Mouse (Mus musculus): Measurements from ENCODE around the gene Slc26a8.

Slc26a8 gene

DNA sequence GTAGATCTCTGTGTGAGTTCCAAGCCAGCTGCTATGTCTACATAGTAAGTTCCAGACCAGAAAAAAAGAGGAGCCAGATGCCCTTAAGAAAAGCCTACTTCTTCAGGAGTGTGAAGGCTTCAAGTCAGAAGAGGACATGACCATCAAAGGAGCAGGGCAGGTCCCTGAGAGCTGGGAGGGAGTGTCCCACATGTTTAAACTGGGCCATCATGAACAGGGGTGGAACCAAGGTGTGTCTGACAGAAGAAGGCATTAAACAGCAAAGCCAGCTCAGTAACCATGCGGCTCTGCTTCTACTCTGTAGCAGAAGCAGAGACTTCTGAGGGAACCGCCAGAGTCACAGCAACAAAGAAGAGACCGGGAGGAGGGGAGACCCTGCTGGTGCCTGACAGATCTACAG, 46.3 kb downstream of the Slc26a8 start:
- DNase-seq (ENCODE audit: low read depth, low spot score): no peak

DNA sequence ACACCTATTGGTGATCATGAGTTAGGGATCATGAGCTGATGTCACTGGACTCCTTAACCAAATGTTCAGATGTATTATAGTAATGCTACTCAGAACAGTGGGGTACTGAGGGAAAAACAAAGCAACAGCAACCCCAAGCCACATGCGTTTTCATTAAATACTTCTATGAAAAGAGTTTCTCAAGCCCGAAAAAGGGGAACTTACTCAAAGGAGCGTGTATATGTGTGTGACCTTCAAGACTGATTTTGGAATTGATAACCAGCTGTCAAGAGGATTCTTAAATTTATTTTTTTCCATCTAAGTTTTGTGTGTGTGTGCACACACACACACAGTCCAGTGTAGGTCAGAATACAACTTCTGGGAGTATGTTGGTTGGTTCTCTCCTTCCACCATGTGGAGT, 49.9 kb downstream of the Slc26a8 start:
- DNase-seq (ENCODE audit: low read depth, low spot score): no peak

DNA sequence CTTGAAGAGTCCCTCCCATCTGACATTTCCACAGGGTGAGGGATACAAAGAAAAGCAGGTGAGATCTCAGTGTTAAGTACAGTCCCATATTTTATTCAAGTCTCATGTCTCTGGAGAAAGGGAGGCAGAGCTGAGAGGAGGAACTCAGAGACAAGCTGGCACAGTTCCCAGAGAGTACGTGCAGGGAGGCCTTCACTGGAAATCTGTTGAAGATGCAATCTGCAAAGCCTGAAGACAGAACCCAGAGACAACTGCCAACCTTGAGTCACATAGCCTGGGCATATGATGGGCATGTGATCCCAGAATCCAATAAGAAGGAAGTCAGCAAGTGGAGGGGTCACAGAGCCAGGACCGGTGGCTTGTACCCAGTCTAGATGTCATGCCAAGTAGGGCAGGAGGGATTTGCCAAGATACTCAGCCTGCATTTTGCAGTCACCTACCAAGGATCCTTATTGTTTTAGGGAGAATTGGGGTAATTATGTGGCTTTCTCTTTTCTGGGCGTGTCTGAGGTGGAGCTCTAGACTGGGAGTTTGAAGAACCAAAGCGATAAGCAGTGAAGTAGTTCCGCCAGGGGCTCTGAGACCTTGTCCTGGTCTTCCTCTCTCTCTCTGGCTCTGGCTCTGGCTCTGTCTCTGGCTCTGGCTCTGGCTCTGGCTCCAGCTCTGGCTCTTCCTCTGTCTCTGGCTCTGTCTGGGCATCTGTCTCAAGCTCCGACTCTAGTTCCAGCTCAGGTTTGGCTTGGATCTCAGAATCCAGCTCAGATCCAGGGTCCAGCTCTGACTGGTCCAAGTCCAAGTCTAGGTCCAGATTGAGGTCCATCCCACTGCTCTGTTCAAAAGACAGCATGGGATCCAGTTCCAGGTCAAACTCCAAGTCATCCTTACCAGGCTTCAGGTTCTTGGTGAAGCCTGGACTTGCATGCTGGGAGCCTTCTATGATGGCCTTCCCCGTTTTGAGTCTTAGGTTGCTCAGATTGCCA, 52.0 kb downstream of the Slc26a8 start:
- no peak for DNase-seq (ENCODE audit: low read depth, low spot score)

DNA sequence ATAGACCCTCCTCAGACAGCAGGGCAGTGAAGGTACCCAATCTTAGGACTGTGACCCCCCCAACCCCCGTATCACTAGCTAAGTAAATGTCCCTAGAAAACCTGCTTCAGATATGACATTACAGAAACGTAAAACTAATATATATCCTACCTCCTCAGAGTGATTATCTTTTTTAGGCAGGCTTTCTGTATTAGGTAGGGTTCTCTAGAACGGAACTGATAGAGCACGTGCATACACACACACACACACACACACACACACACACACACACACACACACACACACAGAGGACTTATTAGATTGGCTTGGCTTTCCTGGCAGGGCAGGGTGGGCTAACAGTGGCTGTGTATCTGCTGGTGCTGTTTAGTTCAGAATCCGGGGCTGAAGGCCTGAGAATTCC, 54.2 kb downstream of the Slc26a8 start:
- no peak for DNase-seq (ENCODE audit: low read depth, low spot score)

DNA sequence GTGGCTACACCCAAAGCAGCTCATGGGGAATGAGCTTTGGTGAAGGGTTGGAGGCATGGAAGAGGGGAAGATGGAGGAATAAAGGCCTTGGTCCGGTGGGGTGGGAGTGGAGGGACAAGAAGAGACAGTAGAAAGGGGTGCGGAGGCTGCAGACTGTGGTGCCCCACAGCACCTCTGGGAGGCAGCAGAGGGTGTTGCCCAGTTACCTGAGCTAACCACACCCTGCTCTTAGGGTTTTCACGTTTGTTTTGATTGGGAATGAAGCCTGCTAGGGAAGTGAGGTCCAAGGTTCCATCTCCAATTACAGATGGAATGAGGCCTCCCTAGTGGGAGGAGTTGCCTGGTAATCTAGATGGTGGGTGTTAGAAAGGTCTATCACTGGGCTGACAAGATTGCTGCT, 60.9 kb downstream of the Slc26a8 start:
- DNase-seq (ENCODE audit: low read depth, low spot score): peak; percentile 67

DNA sequence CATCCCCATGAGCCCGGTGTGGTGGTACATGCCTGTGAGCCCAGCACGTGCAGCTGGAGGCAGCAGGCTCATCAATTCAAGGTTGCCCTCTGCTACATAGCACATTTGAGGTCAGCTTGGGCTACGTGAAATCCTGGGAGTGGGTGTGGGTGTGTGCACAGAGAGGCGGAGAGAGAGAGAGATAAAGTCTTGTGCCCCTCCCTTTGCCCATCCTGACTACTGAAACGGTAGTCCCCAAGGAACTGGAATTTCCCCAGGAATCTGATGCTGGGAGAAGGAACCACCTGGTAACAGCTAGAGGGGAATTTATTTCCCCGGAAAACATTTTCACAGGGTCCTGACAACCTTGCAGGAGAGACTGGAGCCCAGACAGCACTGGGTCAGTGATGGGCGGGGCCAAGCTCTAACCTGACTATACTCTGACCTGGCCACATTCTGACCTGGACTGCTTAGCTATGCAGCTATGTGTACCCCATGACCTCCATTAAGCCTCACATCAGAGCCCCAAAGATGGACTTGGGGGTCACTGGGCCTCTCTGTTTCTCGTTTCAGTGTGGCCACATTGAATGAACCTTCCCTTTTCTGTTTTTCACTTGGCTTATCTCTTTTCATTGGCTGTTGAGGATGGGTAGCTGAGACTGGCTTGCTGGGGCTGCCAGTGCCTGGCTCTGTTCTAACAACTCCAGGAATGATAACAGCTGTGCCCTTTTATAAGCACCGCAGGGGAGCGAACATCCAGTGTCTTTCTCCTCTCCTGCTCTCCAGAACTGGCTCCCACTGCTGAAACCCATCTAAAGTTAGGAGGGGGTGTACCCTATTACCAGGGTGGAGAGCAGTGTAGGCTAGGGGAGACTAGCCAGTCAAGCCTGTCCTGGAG, 61.5 kb downstream of the Slc26a8 start:
- peak; percentile 40 for DNase-seq (ENCODE audit: low read depth, low spot score)

DNA sequence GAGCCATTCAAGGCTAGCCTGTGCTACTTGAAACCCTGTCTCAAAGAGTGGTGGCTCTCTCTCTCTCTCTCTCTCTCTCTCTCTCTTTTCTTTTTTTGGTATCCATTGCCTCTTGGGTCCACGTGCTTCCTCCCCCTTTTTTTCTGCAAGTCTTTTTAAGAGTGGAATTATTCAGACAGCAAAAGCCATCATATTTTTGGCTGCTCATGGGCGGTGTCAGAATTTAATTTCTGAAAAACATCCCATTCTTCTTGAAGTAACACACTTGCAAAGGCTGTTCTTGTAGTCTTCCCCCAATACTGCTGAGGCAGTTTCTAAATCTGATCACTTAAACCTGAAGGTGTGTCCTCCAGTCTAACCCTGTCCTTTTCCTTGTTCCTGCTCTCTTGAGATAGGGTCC, 63.1 kb downstream of the Slc26a8 start:
- no peak for DNase-seq (ENCODE audit: low read depth, low spot score)

DNA sequence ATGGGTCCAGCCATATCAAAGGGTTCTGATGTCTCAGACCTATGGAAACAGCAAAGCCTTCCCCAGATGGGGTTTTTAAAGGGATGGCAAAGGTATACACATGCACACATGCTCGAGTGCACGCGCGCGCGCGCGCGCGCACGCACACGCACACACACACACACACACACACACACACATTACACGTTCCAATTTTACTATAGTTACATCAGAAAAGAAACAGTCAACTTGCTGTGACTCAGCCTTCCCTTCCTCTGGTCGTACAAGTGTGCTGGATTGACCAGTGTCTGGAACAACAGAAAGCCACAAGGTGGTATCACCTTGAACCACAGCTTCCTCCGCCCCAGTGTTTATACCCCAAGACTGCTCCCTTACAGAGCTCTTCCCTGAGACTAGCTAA, 64.7 kb downstream of the Slc26a8 start:
- DNase-seq (ENCODE audit: low read depth, low spot score): no peak

DNA sequence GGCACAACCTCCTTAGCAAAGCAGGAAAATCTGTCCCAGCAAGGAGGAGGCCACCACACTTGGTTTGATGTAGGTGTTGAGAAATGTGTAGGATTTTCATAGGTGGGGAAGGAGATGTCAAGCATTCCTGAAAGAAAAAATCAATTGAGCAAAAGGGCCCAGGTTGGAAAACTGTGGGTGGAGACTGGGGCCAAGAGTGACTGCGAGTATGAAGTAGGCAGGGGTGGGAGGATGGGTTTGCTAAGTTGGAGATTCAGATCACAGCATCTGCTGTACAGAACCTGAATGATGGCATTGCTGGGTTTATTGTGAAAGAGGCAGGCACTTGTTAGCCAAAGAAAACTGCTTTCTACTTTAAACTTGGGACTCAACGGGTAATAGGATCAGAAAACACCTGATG, 65.2 kb downstream of the Slc26a8 start:
- no peak for DNase-seq (ENCODE audit: low read depth, low spot score)

DNA sequence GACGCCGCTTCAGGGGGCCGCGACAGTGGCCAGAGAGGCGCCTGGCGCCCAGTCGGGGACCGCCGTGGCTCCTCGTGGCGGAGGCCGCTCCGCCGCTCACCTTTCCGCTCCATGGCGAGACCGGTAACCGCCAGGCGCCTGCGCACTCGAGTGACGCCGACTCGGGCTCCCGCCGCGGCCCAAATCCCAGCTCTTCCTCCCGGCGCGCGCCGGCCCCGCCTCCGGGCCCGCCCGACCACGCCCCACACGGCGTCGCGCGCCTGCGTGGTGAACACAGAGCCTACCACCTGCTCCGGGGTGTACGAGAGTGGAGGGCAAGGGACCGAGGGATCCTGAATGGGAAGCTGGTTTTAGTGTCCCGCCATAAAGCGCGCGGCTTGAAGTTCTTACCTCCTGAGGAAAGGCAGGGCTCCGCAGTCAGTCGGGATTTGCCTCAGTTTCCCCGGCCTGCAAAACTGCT, 67.7 kb downstream of the Slc26a8 start, which contains the start of gene Srpk1:
TSS of gene Srpk1 (minus strand) at position 410 of the 460 bp plus-strand sequence.
- DNase-seq (ENCODE audit: low read depth, low spot score): peak; percentile 91

DNA sequence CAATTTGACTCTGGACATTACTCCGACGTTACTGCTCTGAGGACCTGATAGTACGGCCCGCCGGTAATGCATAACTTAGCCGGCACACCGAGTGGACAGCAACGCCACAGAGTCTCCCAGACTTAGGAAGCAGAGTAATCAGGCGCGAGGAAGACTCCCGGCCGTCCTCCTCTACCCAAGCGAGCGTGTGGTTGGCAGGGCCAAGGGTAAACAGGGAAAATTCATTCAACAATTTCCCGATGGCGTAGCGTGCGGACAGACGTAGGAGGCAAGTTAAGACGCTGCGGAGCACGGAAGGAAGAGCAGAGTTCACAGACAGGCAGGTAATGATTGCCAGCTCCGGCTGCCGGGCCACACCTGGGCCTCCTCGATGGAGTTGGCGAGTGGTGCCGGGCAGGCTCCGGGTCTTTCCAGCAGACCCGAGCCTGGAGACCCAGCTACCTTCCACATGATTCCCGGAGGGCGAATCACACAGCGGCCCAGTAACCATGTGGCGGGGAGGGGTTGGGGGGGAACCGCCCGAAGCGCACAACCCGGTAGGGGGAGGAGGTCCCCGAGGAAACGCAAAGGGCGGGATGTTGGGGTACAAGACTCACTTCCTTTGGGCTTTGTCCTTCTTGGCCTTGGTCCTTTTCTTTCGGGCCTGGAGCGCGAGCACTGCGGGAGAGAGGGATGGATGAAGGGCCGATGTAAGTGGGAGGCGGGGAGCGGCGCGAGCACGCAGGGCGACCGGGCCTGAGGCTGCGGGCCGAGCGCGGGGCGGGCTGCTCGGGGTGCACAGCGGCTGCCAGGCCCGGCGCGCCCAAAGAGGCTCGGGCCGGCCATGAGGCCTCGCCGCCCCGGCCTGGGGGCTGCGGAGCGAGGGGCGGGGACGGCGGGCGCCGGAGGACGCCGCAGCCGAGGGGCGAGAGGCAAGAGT, 68.4 kb downstream of the Slc26a8 start:
- peak; percentile 48 for DNase-seq (ENCODE audit: low read depth, low spot score)

DNA sequence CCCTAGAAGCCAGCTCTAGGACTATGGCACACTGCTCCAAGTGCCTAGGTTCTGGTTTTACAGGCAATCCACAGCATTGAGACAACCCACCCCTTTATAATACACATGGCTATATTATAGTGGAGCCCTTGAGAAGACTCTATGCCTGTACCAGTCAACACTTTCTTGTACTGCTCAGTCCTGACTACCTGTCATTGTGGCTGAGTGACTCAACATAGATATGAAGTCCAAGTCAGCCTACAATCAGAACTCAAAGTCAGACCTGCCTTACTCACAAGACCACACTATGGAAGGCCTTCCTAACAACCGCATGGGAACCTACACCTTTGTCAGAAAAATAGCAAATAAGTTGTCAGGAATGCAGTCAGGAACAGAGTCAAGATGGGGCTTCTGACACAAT, 71.3 kb downstream of the Slc26a8 start:
- no peak for DNase-seq (ENCODE audit: low read depth, low spot score)

DNA sequence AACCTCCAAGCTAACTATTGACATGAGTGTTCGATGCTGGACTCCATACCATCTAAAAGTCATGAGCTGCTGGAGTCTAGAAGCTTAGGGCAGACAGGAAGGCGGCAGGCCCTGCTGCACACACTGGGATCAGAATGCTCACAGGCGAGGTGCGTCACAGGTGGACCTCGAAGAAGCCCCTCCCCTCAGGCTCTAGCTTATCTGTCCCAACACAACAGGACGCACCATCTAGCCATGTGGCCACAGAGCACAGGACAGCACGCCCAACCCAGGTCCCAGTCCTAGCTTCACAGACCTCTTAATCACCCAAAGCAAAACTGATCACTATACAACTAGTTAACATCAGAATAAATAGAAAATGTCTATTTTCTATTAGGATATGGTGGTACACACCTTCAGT, 71.9 kb downstream of the Slc26a8 start:
- DNase-seq (ENCODE audit: low read depth, low spot score): no peak

DNA sequence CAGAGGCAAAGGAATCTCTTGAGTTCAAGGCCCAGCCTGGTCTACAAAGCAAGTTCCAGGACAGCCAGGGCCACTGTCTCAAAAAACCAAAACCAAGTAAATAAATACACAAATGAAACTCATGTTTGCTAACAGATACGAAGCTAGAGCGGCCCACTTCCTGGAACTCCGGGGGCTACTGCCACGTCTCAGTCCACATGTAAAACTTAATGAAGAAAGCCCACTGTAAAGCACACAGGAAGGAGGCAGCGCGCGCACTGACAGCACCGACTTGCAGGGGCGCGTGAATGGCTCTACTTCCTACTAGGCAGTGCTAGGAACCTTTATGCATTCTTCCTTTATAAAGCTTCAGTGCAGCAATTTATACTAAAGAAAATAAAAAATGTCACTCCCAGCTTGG, 72.4 kb downstream of the Slc26a8 start:
- no peak for DNase-seq (ENCODE audit: low read depth, low spot score)

DNA sequence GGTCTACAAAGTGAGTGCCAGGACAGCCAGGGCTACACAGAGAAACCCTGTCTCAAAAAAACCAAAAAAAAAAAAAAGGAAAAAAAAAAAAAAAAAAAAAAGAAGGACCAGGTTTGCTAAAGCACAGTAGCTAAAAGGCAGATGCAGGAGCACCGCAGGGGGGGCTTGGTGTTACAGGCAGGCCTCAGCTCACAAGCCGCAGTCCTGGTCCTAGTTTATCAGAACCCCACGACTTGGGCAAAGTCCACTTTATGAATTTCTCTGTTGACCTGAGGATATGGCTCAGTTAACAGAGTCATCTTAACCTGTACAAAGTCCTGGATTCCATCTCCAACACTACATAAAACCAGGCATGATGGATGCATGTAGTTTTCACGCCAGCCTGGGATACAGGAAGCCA, 74.7 kb downstream of the Slc26a8 start:
- no peak for DNase-seq (ENCODE audit: low read depth, low spot score)

DNA sequence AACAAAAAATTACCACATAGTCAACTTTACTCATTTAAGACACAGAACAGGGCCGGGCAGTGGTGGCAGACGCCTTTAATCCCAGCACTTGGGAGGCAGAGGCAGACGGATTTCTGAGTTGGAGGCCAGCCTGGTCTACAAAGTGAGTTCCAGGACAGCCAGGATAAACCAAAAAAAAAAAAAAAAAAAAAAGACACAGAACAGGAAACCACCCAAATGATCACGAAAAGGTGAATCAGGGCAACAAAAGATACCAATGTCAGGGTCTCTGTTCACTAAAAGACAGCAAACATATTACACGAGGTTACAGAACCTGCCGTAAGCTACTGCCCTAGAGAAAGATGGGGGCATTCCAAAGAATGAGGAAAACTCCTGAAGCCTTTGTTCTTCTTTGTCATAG, 76.9 kb downstream of the Slc26a8 start:
- DNase-seq (ENCODE audit: low read depth, low spot score): no peak

DNA sequence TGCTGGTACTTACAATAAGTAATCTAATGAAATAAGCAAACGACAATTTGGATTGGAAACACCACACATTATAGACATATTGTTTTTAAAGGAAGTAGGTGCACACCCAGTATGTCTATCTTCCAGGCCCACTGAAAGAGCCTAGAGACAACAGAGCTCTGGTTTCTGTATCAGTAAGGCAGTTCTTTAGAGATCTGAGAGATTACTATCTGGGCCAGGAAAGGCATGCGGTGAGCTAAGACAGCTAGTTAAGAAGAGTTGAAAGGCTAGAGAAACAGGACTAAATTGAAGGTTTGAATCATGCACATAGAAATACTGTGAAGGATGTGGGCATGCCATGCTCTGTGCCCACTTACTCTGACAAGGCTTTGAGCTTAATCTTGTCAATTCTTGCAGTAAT, 77.4 kb downstream of the Slc26a8 start:
- DNase-seq (ENCODE audit: low read depth, low spot score): no peak

DNA sequence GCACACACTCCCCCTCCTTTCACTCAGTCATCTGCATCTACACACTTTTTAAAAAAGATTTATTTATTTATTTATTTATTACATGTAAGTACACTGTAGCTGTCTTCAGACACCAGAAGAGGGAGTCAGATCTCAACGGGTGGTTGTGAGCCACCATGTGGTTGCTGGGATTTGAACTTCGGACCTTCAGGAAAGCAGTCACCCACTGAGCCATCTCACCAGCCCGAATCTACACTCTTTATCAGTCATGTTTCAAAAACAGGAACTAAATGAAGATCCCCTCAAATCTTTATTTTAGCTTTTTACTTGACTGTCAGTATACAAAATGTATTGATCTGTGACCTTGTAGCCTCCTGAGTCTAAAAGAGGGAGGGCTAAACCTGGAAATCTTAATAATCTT, 80.5 kb downstream of the Slc26a8 start:
- DNase-seq (ENCODE audit: low read depth, low spot score): no peak

DNA sequence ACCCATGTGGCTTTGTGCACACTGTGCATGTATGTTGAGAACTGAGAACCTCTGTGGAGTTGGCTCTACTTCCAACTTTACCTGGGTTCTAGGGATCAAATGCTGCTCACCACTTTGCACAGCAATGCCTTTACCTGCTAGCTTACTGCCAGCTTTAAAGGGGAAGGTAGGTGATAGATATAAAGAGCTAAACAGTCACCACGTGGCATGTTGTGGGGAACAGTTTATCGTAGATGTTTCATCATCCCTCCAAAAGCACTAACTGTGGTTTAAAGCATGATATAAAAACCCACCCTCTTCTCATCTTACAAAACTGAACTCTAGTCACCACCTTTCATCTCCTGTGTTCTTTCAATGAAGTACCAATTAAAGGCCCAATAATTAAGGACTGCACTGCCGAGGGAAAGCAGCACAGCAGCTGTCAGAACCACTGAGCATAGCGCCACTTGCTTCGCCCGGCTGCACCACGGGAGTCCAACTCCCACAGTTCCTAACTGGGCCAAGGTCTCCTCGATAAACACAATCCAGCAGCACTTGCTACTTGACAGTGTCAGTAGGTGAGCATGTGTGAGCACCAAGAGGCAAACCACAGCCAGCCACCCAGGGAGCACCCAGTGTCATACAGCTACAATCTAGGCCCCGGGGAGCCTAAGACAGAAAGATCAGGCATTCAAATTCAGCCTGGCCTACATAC, 88.3 kb downstream of the Slc26a8 start:
- DNase-seq (ENCODE audit: low read depth, low spot score): no peak

DNA sequence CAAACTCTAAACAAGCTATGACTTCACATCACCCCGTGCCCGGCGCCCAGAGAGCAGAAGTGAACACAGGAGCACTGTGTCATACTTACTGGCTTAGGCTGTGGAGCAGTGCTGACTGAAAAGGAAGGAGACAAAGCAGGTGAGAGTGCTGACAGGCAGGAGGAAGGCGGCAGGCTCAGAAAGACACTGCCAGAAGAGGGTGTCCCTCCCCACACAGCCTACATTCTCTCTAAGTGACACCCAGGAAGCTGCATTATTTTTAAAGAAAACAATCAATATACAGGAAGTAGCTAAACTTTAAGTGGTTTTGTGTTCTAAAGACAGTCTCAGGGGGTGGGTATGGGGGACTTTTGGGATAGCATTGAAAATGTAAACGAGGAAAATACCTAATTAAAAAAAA, 89.3 kb downstream of the Slc26a8 start:
- DNase-seq (ENCODE audit: low read depth, low spot score): no peak

DNA sequence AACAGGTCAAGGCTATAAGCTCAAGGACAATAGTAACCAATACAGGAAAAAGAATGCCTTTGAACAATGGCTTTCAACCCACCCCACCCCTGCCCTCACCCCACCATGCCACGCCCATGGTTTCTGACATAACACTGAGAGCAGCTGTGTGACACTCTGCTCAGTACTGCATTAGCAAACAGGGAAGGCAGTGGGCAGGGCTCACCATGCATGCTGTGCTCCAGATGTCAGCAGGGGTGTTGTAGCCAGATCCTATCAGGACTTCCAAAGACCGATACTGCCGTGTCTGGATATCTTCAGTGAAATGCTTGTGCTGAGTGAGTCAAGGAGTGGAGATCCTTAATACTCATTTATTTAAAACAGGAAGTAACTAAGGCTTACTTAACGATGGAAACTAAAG, 96.1 kb downstream of the Slc26a8 start:
- DNase-seq (ENCODE audit: low read depth, low spot score): peak; percentile 91

Measured in ES-CJ7 (cell line).